Mouse (Mus musculus) kidney, adult 2 months (tissue): Measurements from ENCODE around the gene Mapkapk5.

Experiments used
- CTCF ChIP-seq: fragments of 200-500 bp; conservative IDR thresholded peaks from 2 replicates; pipeline ENCODE4 v1.5.1; 2011; ENCODE audit warnings: low read depth, mild to moderate bottlenecking, control low read depth, low read length, moderate library complexity, mixed read lengths; ENCODE audit not compliant: insufficient read depth, insufficient read length
- POLR2A ChIP-seq: fragments of 200-500 bp; IDR thresholded peaks from one replicate; pipeline ENCODE4 v1.6.1; 2011; ENCODE audit warnings: low read depth, low read length, control low read depth

- TF ChIP-seq CTCF: peak; percentile 90
- no peak for TF ChIP-seq POLR2A
These were observed 18.8 kb upstream of the Mapkapk5 start for GRCm38 (mm10) chr5:121564468-121564895.
